Mouse (Mus musculus): ENCODE data around the gene Nalcn. TPM values are rescaled to one million over a fixed set of nuclear protein-coding genes. Genes with fewer than 3 reads are reported as not detected.

Gene Nalcn
- total RNA-seq, 2 experiments from 2014 or later = 0.50 to 0.62 TPM

- intact Hi-C loops (cut with DNase I) = no loop called here
- no peak for DNase-seq
Observed at GRCm38 (mm10) chr14:123513376-123514141, 113.4 kb downstream of the Nalcn start.

GRCm38 (mm10) chr14:123512923-123513322 is 114.0 kb downstream of the Nalcn start:
- intact Hi-C loops (cut with DNase I) = no loop called here
- DNase-seq = no peak

GRCm38 (mm10) chr14:123495544-123495943 is 131.4 kb downstream of the Nalcn start:
- DNase-seq = no peak
- intact Hi-C loops (cut with DNase I) = no loop called here

GRCm38 (mm10) chr14:123488575-123489207 is 138.3 kb downstream of the Nalcn start:
- no peak for DNase-seq
- intact Hi-C loops (cut with DNase I) = no loop called here

GRCm38 (mm10) chr14:123462026-123462425 is 164.9 kb downstream of the Nalcn start:
- DNase-seq = no peak
- intact Hi-C loops (cut with DNase I) = no loop called here

GRCm38 (mm10) chr14:123446031-123446430 is 180.9 kb downstream of the Nalcn start:
- DNase-seq = no peak
- intact Hi-C loops (cut with DNase I) = no loop called here

GRCm38 (mm10) chr14:123435542-123435941 is 191.4 kb downstream of the Nalcn start:
- intact Hi-C loops (cut with DNase I) = no loop called here
- DNase-seq = no peak

GRCm38 (mm10) chr14:123376167-123376855 is 250.6 kb downstream of the Nalcn start:
- no peak for DNase-seq
- intact Hi-C loops (cut with DNase I) = no loop called here

- intact Hi-C loops (cut with DNase I) = no loop called here
- no peak for DNase-seq
Observed at GRCm38 (mm10) chr14:123371522-123371921, 255.4 kb downstream of the Nalcn start.

GRCm38 (mm10) chr14:123359691-123360090 is 267.3 kb downstream of the Nalcn start:
- intact Hi-C loops (cut with DNase I) = no loop called here
- DNase-seq = no peak

GRCm38 (mm10) chr14:123352973-123353372 is 274.0 kb downstream of the Nalcn start:
- intact Hi-C loops (cut with DNase I) = no loop called here
- no peak for DNase-seq

- no peak for DNase-seq
- intact Hi-C loops (cut with DNase I) = no loop called here
Observed at GRCm38 (mm10) chr14:123331841-123332240, 295.1 kb downstream of the Nalcn start.

- no peak for DNase-seq
- intact Hi-C loops (cut with DNase I) = loop anchor here (1.0 to 5.0 kb wide), 2 partner anchors 362 to 1091 kb away; no protein-coding TSS in a partner anchor
Observed at GRCm38 (mm10) chr14:123314369-123314768, 312.6 kb downstream of the Nalcn start.

GRCm38 (mm10) chr14:123312371-123312770 is 314.6 kb downstream of the Nalcn start:
- intact Hi-C loops (cut with DNase I) = loop anchor here (5.0 kb wide), 1 partner anchor 360 kb away; no protein-coding TSS in a partner anchor
- DNase-seq = no peak

GRCm38 (mm10) chr14:123296068-123296467 is 330.9 kb downstream of the Nalcn start:
- intact Hi-C loops (cut with DNase I) = no loop called here
- no peak for DNase-seq

GRCm38 (mm10) chr14:123291118-123292007 is 335.6 kb downstream of the Nalcn start:
- intact Hi-C loops (cut with DNase I) = no loop called here
- DNase-seq = peak in 1 of 2 experiments; percentile 6

- intact Hi-C loops (cut with DNase I) = no loop called here
- DNase-seq = no peak
Observed at GRCm38 (mm10) chr14:123282165-123282564, 344.8 kb downstream of the Nalcn start.

- DNase-seq = no peak
- intact Hi-C loops (cut with DNase I) = no loop called here
Observed at GRCm38 (mm10) chr14:123272121-123272520, 354.8 kb downstream of the Nalcn start.

- intact Hi-C loops (cut with DNase I) = loop anchor here (10.0 kb wide), 1 partner anchor 186 kb away; no protein-coding TSS in a partner anchor
- DNase-seq = no peak
Observed at GRCm38 (mm10) chr14:123240738-123241137, 386.2 kb downstream of the Nalcn start.

- DNase-seq = no peak
- intact Hi-C loops (cut with DNase I) = loop anchor here (2.0 to 10.0 kb wide), 2 partner anchors 185 to 287 kb away; no protein-coding TSS in a partner anchor
Observed at GRCm38 (mm10) chr14:123239945-123240344, 387.0 kb downstream of the Nalcn start.
